Mouse (Mus musculus) spleen, adult 2 months (tissue): ENCODE data around the gene Gdi2. TPM values are rescaled to one million over a fixed set of nuclear protein-coding genes. Genes with fewer than 3 reads are reported as not detected.

Experiments
- DNase-seq, 2 experiments: peaks; one replicate each; pipeline versions ENCODE4 v3.0.0 to v3.0.0-alpha.2; 2012 to 2021; ENCODE audit warnings: low spot score in 2 of 2, low read depth in 1 of 2
- H3K27ac ChIP-seq: fragments of 200-500 bp; 2 replicates; pipeline ENCODE4 v1.5.1; 2012; ENCODE audit warnings: low read length, inconsistent platforms; ENCODE audit not compliant: insufficient read depth
- H3K27me3 ChIP-seq: fragments of 200-500 bp; 2 replicates; pipeline ENCODE4 v1.6.1; 2012; ENCODE audit warnings: mild to moderate bottlenecking, moderate library complexity, low read length, inconsistent platforms; ENCODE audit not compliant: control insufficient read depth, insufficient read depth
- H3K36me3 ChIP-seq: fragments of 200-500 bp; 2 replicates; pipeline ENCODE4 v1.6.1; 2012; ENCODE audit warnings: mild to moderate bottlenecking, low read length, inconsistent platforms; ENCODE audit not compliant: control insufficient read depth, insufficient read depth
- H3K4me1 ChIP-seq: fragments of 200-500 bp; 2 replicates; pipeline ENCODE4 v1.6.1; 2011; ENCODE audit warnings: inconsistent platforms; ENCODE audit not compliant: control insufficient read depth, insufficient read depth, insufficient read length
- H3K4me3 ChIP-seq: fragments of 200-500 bp; 2 replicates; pipeline ENCODE4 v1.5.1; 2011; ENCODE audit warnings: mild to moderate bottlenecking, inconsistent platforms; ENCODE audit not compliant: insufficient read depth, insufficient read length; ENCODE audit errors: extremely low read depth
- CTCF ChIP-seq: fragments of 200-500 bp; IDR thresholded peaks from 2 replicates; pipeline ENCODE4 v1.5.1; 2011; ENCODE audit warnings: mild to moderate bottlenecking, inconsistent platforms; ENCODE audit not compliant: insufficient read depth, insufficient read length, insufficient replicate concordance; ENCODE audit errors: extremely low read depth
- POLR2A ChIP-seq: fragments of 200-500 bp; IDR thresholded peaks from 2 replicates; pipeline ENCODE4 v1.6.1; 2011; ENCODE audit warnings: low read depth, low read length, inconsistent platforms
- WGBS: fragments of 180-500 bp; shearing (Covaris S2); methylation state at CpG from one replicate; pipeline ENCODE4 v1.1.7; 2018; 5-methylcytosine and 5-hydroxymethylcytosine counted together
- polyA plus RNA-seq: library from polyadenylated mRNA; depleted of rRNA; stranded (reverse); fragments of >200 nt; gene quantifications from 2 replicates; pipeline ENCODE4 v1.2.3, GENCODE M21; 2012; rRNA removed

The Gdi2 gene
- polyA plus RNA-seq, 1 experiment: 114 TPM

GRCm38 (mm10) chr13:3596232-3596631, 58.4 kb downstream of the Gdi2 start:
- peaks cover 26% of the 10 kb centered on the region for H3K36me3 ChIP-seq
- no peak overlapping the region for H3K4me3 ChIP-seq
- WGBS: 88% methylated on average over 6 of the region's 6 CpGs
- TF ChIP-seq POLR2A (no peak), CTCF (no peak)
- H3K27me3 ChIP-seq: no peaks in the 10 kb centered on the region
- H3K4me1 ChIP-seq: no peaks in the 10 kb centered on the region
- no peak overlapping the region for H3K27ac ChIP-seq
- DNase-seq: no peak

- Histone ChIP-seq H3K36me3 (no peaks in the 10 kb centered on the region), H3K4me1 (no peaks in the 10 kb centered on the region), H3K4me3 (peak overlapping the region; percentile 82), H3K27me3 (no peaks in the 10 kb centered on the region), H3K27ac (peak overlapping the region; percentile 94)
- WGBS: 14% methylated on average over 8 of the region's 8 CpGs
- TF ChIP-seq CTCF (no peak), POLR2A (no peak)
- peak in 1 of 2 experiments; percentile 38 for DNase-seq
Observed at GRCm38 (mm10) chr13:3609780-3610117, 71.9 kb downstream of the Gdi2 start.

- Histone ChIP-seq H3K4me1 (no peaks in the 10 kb centered on the region), H3K27me3 (no peaks in the 10 kb centered on the region), H3K4me3 (peak overlapping the region; percentile 82), H3K36me3 (no peaks in the 10 kb centered on the region), H3K27ac (peak overlapping the region; percentile 94)
- no peak for TF ChIP-seq POLR2A
- no peak for TF ChIP-seq CTCF
- DNase-seq: peak in 1 of 2 experiments; percentile 22
- under 1% methylated on average over 50 of the region's 50 CpGs for WGBS
Observed at GRCm38 (mm10) chr13:3610118-3610794, 72.4 kb downstream of the Gdi2 start.

GRCm38 (mm10) chr13:3610795-3611438, 73.1 kb downstream of the Gdi2 start, which contains the start of gene Fam208b:
TSS of gene Fam208b (minus strand) at chr13:3611108.
- TF ChIP-seq CTCF (no peak), POLR2A (peak; percentile 25)
- Histone ChIP-seq H3K27me3 (no peaks in the 10 kb centered on the region), H3K36me3 (no peaks in the 10 kb centered on the region), H3K4me3 (peak within 1 kb of the TSS; percentile 82), H3K4me1 (no peaks in the 10 kb centered on the region), H3K27ac (peak within 1 kb of the TSS; percentile 94)
- DNase-seq: peak; percentile 98
- WGBS: under 1% methylated on average over 58 of the region's 58 CpGs

Other genes starting within 250 kb of the Gdi2 start
- gene Fam208b, start 73.0 kb downstream of the Gdi2 start, polyA plus RNA-seq: 2.9 and 3.1 TPM in 2 replicates
- gene Asb13, start 96.0 kb downstream of the Gdi2 start, polyA plus RNA-seq: 16.1 and 17.1 TPM in 2 replicates